Mouse (Mus musculus) megakaryocyte, embryonic 14.5 days (primary cell): ENCODE measurements at regions not wholly inside any gene's neighbourhood (a gene's known extent, or its start where the extent isn't known, plus 50 kb on each side); places are given as distances from the start of the nearest gene placed in this dataset.

ENCODE experiments used
- H3K27me3 ChIP-seq: replicated peaks from 2 replicates; pipeline ENCODE3; 2012; ENCODE audit warnings: inconsistent platforms
- H3K36me3 ChIP-seq: replicated peaks from 2 replicates; pipeline ENCODE3; 2012; ENCODE audit warnings: low read length, inconsistent platforms, mixed read lengths
- H3K4me1 ChIP-seq: 2 replicates; pipeline ENCODE4 v1.6.1; 2012; ENCODE audit warnings: inconsistent platforms
- H3K4me3 ChIP-seq: replicated peaks from 2 replicates; pipeline ENCODE3; 2012; ENCODE audit warnings: moderate library complexity, mild to moderate bottlenecking, inconsistent platforms
- H3K9me3 ChIP-seq: 2 replicates; pipeline ENCODE4 v1.6.1; 2012; ENCODE audit warnings: inconsistent platforms
- FLI1 ChIP-seq: IDR thresholded peaks from 2 replicates; pipeline ENCODE4 v1.6.1; 2012; ENCODE audit warnings: low read length, inconsistent platforms, mixed read lengths
- GATA1 ChIP-seq: IDR thresholded peaks from 3 replicates; pipeline ENCODE4 v1.6.1; 2012; ENCODE audit warnings: mixed read lengths, low read length, inconsistent platforms, borderline replicate concordance

GRCm38 (mm10) chr3:143512517-143513249 lies 630.9 kb upstream of the Pkn2 start:
- H3K4me1 ChIP-seq = no peaks in the 10 kb centered on the region
- no peak overlapping the region for H3K4me3 ChIP-seq
- TF ChIP-seq FLI1 = no peak
- TF ChIP-seq GATA1 = no peak
- peaks cover 4% of the 10 kb centered on the region; the same call in 1 of the 2 replicates for H3K9me3 ChIP-seq
- H3K36me3 ChIP-seq = no peaks in the 10 kb centered on the region
- no peaks in the 10 kb centered on the region for H3K27me3 ChIP-seq

- no peaks in the 10 kb centered on the region for H3K4me1 ChIP-seq
- no peak for TF ChIP-seq GATA1
- no peak for TF ChIP-seq FLI1
- no peaks in the 10 kb centered on the region for H3K27me3 ChIP-seq
- no peaks in the 10 kb centered on the region for H3K36me3 ChIP-seq
- peaks cover 4% of the 10 kb centered on the region; the same call in 1 of the 2 replicates for H3K9me3 ChIP-seq
- H3K4me3 ChIP-seq = no peak overlapping the region
Measured at GRCm38 (mm10) chr3:143509531-143509930, 627.7 kb upstream of the Pkn2 start.

GRCm38 (mm10) chr3:143508280-143508679 lies 626.5 kb upstream of the Pkn2 start:
- Histone ChIP-seq H3K27me3 (no peaks in the 10 kb centered on the region), H3K36me3 (no peaks in the 10 kb centered on the region), H3K9me3 (peaks cover 4% of the 10 kb centered on the region; the same call in 1 of the 2 replicates), H3K4me3 (no peak overlapping the region), H3K4me1 (no peaks in the 10 kb centered on the region)
- TF ChIP-seq GATA1 (no peak), FLI1 (no peak)

- no peak overlapping the region for H3K4me3 ChIP-seq
- no peaks in the 10 kb centered on the region for H3K36me3 ChIP-seq
- no peaks in the 10 kb centered on the region for H3K4me1 ChIP-seq
- peaks cover 5% of the 10 kb centered on the region; the same call in 1 of the 2 replicates for H3K9me3 ChIP-seq
- no peaks in the 10 kb centered on the region for H3K27me3 ChIP-seq
- no peak for TF ChIP-seq GATA1
- no peak for TF ChIP-seq FLI1
Measured at GRCm38 (mm10) chr3:143501017-143501416, 619.2 kb upstream of the Pkn2 start.

- Histone ChIP-seq H3K4me3 (no peak overlapping the region), H3K4me1 (no peaks in the 10 kb centered on the region), H3K9me3 (peaks cover 19% of the 10 kb centered on the region; the same call in 1 of the 2 replicates), H3K36me3 (no peaks in the 10 kb centered on the region), H3K27me3 (no peaks in the 10 kb centered on the region)
- TF ChIP-seq GATA1 = no peak
- no peak for TF ChIP-seq FLI1
Measured at GRCm38 (mm10) chr3:143495389-143495788, 613.6 kb upstream of the Pkn2 start.

GRCm38 (mm10) chr3:143477916-143478610 lies 596.3 kb upstream of the Pkn2 start:
- H3K4me3 ChIP-seq = no peak overlapping the region
- H3K4me1 ChIP-seq = no peaks in the 10 kb centered on the region
- no peaks in the 10 kb centered on the region for H3K27me3 ChIP-seq
- no peaks in the 10 kb centered on the region for H3K36me3 ChIP-seq
- TF ChIP-seq GATA1 = no peak
- no peak for TF ChIP-seq FLI1
- no peaks in the 10 kb centered on the region for H3K9me3 ChIP-seq

GRCm38 (mm10) chr3:143475461-143475860 lies 593.7 kb upstream of the Pkn2 start:
- Histone ChIP-seq H3K4me3 (no peak overlapping the region), H3K27me3 (no peaks in the 10 kb centered on the region), H3K9me3 (peaks cover 2% of the 10 kb centered on the region; the same call in 1 of the 2 replicates), H3K36me3 (no peaks in the 10 kb centered on the region), H3K4me1 (no peaks in the 10 kb centered on the region)
- TF ChIP-seq FLI1 (no peak), GATA1 (no peak)

GRCm38 (mm10) chr3:143447005-143447709 lies 565.4 kb upstream of the Pkn2 start:
- Histone ChIP-seq H3K27me3 (no peaks in the 10 kb centered on the region), H3K4me1 (no peaks in the 10 kb centered on the region), H3K4me3 (no peak overlapping the region), H3K36me3 (no peaks in the 10 kb centered on the region), H3K9me3 (0 out of 2 replicates have a peak, but pooled peaks cover 3% of the 10 kb centered on the region)
- TF ChIP-seq GATA1 (no peak), FLI1 (no peak)

- Histone ChIP-seq H3K4me1 (no peaks in the 10 kb centered on the region), H3K36me3 (no peaks in the 10 kb centered on the region), H3K4me3 (no peak overlapping the region), H3K27me3 (no peaks in the 10 kb centered on the region), H3K9me3 (peaks cover 10% of the 10 kb centered on the region; the same call in 1 of the 2 replicates)
- TF ChIP-seq GATA1 = no peak
- TF ChIP-seq FLI1 = no peak
Measured at GRCm38 (mm10) chr3:143417401-143417800, 535.6 kb upstream of the Pkn2 start.
